Mouse (Mus musculus) liver, adult 2 months (tissue): ENCODE data around the gene Sstr3.

ENCODE experiments used
- CTCF ChIP-seq: fragments of 200-500 bp; IDR thresholded peaks from 2 replicates; pipeline ENCODE4 v1.5.1; 2011; ENCODE audit warnings: low read depth, low read length, control low read depth
- POLR2A ChIP-seq: fragments of 200-500 bp; IDR thresholded peaks from 2 replicates; pipeline ENCODE4 v1.6.1; 2011; ENCODE audit warnings: low read length, control low read depth; ENCODE audit not compliant: insufficient read depth; ENCODE audit errors: extremely low read depth

- TF ChIP-seq CTCF: no peak
- no peak for TF ChIP-seq POLR2A
These were observed 47.4 kb upstream of the Sstr3 start for GRCm38 (mm10) chr15:78591680-78592451.
